Mouse (Mus musculus) splenic B cell, adult 2 months (primary cell): ENCODE results near the gene Dbx2.

Source experiments
- DNase-seq: peaks from one replicate; pipeline ENCODE4 v3.0.0-alpha.2; 2011; ENCODE audit warnings: low read depth, low spot score
- H3K27me3 ChIP-seq: 2 replicates; pipeline ENCODE4 v1.6.1; 2012; ENCODE audit warnings: mild to moderate bottlenecking, low read length, moderate library complexity, mixed read lengths; ENCODE audit not compliant: control insufficient read depth, poor library complexity, insufficient read depth, severe bottlenecking
- H3K36me3 ChIP-seq: 2 replicates; pipeline ENCODE4 v1.6.1; 2012; ENCODE audit warnings: mild to moderate bottlenecking, low read length, moderate library complexity, mixed read lengths; ENCODE audit not compliant: control insufficient read depth, poor library complexity, insufficient read depth, severe bottlenecking

The Dbx2 gene

DNA sequence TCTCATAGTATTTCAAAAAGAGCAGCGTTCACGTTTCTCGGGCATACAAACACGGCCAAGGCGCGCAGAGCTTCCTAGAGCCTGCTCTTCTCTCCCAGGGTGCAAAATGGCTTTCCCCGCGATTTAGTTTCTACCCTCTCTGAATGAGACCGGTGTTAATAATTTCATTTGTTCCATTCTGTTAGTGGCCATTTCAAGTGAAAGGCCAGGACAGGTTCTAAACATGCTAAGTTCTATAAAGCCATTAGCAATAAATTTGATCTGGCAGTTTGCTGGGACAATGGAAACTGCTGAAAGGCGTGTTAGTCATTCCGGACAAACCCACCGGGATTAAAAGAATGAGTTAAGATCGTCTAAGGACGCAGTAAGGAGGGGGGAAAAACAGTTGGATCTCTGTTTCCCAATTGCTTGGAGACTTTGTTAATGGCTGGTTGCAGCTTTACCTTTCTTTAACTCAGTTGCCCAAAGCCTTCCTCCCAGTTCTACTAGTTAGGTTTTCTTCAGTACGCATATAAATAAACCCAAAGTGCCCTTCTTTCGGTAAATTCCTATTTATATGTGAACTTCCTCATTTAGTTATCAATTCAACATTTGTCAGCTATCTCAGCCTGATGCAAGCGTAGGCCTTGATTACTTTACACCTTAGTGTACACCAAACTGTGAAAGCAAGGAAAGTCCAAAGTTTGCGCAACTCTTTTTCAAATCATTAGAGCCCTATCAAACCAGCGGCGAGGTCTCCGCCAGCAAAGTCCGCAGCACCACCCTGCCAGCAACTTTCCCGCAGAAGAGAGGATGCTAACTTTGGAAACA lies 2.7 kb downstream of the Dbx2 start:
- Histone ChIP-seq H3K27me3 (no peaks in the 10 kb centered on the region), H3K36me3 (no peaks in the 10 kb centered on the region)
- no peak for DNase-seq

DNA sequence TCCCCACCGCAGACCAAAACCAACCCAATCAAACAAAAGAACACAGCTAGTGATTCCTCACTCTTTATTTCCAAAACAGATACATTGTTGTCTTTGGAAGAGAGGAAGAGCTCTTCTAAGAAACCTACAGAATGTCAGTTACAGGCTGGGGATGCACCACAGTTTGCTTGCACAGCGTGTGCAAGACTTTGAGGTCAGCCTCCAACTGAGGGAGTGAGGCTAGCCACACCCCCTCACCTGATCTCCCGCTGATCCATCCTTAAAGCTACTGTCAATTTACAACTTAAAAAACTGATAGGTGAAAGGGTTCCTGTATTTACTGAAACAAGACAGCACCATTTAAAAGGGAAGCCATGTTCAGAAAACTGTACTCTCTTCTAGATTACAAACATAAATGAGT lies 3.9 kb downstream of the Dbx2 start:
- Histone ChIP-seq H3K36me3 (no peaks in the 10 kb centered on the region), H3K27me3 (no peaks in the 10 kb centered on the region)
- DNase-seq = no peak

DNA sequence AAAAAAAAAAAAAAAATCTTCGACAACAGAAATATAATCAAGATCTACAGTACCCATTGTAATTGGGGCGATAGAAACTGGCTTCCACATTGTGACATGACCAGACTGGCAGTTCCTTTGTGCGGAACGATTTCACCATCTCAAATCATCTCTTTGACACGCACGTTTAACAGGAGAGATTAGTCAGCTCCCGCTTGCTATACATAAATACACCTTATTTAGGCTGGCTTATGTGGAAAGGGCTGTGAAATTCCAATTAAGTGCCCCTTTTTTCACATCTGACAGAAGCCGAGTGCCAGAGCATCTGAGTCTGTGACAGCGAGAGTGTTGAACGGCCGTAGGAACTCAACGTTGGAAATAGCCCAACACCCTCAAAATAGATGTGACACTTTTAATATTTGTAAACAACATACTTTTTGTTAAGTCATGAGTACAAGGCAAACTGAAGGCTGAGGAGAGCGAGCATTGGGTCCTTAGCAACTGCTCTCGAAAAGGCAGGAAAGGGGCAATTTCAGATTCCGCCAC lies 12.2 kb downstream of the Dbx2 start:
- H3K27me3 ChIP-seq = no peaks in the 10 kb centered on the region
- DNase-seq = no peak
- H3K36me3 ChIP-seq = no peaks in the 10 kb centered on the region

DNA sequence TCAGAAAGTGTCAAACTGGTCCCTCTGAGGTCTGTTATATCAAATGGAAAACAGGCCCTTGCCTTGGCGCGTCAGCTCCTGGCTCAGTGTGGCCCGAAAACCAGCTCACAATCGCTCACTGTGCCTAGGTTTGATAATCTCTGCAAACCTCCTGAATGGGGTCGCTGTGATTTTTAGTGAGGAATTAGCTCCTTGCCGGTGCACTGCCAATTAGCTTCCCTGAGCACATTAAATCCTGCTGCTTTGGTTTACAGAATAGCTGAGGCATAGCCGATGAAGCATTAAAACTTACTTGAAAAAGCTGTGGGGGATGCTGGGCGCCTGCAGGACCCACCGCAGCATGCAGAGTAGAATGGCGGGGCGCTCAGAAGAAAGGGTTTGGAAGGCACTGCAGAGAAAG lies 15.4 kb downstream of the Dbx2 start:
- no peak for DNase-seq
- H3K36me3 ChIP-seq = no peaks in the 10 kb centered on the region
- no peaks in the 10 kb centered on the region for H3K27me3 ChIP-seq

DNA sequence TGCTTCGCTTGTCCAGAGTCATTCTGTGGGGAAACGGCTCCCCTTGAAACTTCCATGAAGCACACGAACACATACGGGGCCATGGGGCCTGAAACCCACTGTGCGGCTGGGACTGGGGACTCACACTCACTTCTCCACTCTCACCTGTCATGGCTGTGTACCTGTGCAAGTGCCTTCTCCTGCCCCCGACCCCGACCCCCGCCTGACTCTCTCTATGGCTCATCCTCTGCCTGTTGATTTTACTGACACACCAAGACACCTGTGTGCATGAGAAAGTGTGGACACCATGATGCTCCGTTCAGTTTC lies 16.0 kb downstream of the Dbx2 start:
- Histone ChIP-seq H3K36me3 (no peaks in the 10 kb centered on the region), H3K27me3 (no peaks in the 10 kb centered on the region)
- DNase-seq = no peak

DNA sequence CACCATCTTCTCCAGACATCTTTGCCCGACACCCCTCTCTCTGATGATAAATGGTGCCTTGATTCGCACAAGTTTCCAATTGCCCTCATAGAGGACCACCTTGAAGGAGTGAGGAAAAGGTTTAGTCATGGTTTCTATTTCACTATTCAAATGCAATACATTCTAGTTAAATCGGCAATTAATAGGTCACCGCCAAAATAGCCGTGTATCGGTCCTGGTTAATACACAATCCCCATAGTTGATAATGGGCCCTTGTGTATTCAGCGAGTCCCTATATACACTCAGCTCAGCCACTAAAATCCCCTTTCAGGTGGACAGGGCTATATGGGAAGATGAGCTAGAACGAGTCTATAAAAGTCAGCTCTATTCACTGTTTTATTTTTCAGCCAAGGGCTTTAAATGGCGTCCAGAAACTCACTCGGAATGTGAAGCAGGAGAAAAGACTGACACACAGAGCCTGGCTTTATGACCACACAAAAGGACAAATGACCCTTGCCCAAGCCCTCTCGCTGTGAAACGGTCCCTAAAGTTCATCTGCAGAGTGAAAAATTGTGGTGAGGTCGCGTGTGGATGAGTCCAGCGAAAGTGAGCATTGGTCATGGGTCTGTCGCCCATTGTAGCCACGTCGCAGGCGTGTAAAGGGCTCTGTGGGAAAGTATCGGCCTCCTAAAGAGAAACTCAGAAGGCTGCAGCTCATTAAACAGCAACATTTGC lies 16.5 kb downstream of the Dbx2 start:
- Histone ChIP-seq H3K36me3 (no peaks in the 10 kb centered on the region), H3K27me3 (no peaks in the 10 kb centered on the region)
- DNase-seq = no peak

DNA sequence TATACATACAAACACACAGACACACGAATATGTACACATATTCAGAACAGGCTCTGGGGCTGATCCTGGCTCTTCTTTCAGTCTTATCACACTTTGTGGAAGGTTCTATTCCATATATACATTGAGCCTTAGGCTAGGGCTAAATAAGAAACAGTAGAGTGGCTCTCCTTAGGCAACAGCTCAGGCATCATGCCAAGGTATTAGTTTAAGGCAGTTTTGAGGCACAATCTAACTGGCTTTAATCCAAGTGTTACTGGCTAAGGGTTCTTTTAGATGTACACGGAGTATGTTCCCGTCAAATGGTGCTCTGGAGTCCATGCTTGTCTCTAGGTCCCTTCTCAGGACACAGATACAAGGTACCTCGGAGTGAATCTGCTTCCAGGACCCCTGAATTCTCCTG lies 31.4 kb downstream of the Dbx2 start:
- no peaks in the 10 kb centered on the region for H3K27me3 ChIP-seq
- no peaks in the 10 kb centered on the region for H3K36me3 ChIP-seq
- DNase-seq = no peak

DNA sequence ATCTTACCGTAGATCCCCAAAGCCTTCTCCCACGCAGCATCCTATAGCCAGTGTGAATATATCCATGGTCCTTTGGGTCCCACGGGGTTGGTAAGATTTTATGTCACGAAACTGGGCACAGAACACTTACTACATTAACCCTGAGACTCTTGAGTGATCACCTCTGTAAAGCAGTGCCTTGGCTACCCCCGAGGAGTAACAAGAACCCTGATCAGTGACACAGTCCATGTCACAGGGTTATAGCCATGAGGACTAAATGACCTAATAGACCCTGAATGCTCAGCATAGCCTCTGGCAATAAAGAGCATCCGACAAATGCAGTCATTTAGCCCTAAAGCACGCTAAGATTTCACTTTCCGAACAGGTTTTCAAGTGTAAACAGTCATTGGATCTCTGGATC lies 33.0 kb downstream of the Dbx2 start:
- DNase-seq = no peak
- Histone ChIP-seq H3K36me3 (no peaks in the 10 kb centered on the region), H3K27me3 (no peaks in the 10 kb centered on the region)

DNA sequence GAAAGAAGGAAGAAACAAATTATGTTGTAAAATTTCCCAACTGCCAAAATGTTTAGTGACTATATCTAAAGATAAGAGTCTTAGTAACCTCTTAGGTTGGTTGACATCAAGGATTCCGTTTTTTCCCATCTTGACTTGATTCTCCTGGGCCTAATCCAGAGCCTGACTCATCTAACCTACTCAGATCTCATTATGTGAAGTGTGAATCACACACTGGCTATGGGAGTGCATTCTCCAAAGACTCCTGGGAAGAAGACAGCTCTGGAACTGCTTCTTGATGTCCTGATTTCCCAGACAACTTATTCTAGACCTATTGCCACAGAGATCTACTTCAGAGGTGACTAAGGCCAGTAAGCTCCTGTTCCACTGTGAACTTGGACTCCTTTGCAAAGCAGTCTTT lies 43.2 kb downstream of the Dbx2 start:
- H3K27me3 ChIP-seq = no peaks in the 10 kb centered on the region
- H3K36me3 ChIP-seq = no peaks in the 10 kb centered on the region
- no peak for DNase-seq

DNA sequence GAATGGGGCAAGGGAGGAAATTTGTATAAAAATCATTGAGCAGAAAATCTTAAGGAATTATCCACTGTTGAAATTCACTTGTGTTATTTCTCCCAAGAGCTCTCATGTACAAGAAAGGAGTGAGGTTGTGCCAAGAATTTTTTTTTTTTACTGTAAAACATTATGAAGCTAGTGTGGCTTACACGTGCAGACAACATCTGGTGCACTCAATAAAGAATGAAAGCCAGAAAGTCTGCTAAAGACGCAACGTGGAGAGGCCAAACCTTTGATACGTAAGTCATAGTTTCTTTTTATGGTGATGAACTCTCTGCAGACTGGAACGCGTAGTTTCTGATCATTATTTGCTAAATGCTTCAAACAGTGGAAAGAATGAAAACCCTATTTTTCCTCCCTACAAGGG lies 54.6 kb downstream of the Dbx2 start:
- Histone ChIP-seq H3K27me3 (no peaks in the 10 kb centered on the region), H3K36me3 (no peaks in the 10 kb centered on the region)
- no peak for DNase-seq

DNA sequence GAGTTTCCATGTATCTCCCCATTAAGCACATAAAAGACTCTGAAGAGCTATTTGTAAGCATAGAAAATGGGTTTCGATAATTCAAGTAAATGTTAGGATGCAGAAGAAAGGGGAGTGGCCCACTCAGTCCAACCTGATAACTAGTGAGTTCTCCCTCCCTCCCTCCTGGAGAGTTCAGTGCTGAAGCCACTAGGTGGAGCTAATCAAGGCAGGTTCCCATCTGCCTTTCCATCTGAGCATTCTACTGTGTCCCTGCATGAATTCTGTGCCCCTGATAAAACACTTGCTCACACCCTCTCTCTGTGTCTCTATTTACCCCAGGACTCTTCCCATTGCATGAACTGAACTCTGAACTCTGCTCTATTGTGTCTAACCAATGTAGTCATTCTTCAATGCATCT lies 57.1 kb downstream of the Dbx2 start:
- Histone ChIP-seq H3K27me3 (no peaks in the 10 kb centered on the region), H3K36me3 (no peaks in the 10 kb centered on the region)
- DNase-seq = no peak

DNA sequence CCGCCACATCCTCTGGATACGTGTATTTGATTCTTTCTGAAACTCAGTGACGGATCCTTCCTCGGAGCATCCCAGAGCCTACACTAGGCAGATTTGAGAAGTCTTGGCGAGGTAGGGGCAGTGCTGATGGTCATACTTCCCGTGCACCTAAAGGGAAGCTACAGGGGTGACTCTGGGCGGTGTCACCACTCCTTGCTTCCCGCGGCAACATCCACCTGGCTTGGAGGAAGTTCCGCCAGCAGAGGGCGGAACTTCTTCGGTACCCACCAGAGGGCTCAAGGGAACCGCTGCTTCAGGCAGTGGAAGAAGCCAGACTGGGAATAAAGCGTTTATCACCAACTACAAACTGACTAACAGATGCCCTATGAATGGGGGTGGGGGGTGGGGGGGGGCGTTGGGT lies 68.9 kb downstream of the Dbx2 start:
- H3K36me3 ChIP-seq = no peaks in the 10 kb centered on the region
- DNase-seq = no peak

DNA sequence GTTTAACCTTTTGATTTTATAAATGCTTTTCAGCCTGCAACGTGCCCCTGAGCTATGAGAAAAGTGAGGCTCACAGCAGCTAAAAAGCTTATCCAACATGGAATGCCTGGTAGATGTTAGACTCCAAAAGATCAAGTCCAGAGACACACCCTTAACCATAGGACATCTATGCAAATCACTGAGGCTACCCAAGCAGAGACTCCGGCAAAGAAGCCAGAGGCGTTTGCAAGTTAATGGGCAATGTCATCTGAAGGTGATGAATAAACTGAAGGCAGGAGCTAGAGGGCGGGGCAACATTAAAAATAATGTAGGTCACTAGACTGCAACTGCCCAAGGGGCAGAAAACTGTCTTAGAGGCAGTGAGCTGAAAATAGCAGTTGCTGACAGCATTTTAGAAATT lies 70.9 kb downstream of the Dbx2 start:
- no peaks in the 10 kb centered on the region for H3K36me3 ChIP-seq
- no peaks in the 10 kb centered on the region for H3K27me3 ChIP-seq
- DNase-seq = no peak

More for the DNA sequence above, 68.9 kb downstream of the Dbx2 start:
- H3K27me3 ChIP-seq = no peaks in the 10 kb centered on the region

DNA sequence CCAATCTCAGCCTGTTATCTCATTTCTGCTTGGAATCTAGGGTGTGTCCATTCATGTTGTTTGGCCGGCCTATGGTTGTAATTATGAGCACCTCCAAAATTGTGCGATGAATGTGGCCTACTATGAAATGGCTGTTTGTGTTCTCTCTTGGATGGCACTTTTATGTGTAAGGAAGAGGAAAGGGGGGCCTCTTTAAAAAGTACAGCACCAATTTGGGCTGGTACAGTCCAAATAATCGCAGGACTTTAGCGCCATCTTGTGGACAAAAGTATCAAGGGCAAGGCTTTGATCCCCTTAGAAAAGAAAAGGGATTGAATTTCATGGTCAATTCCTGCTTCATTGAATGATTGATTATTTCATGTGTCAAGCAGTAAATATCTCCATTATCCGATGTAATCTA lies 81.1 kb downstream of the Dbx2 start:
- peak; percentile 15 for DNase-seq

More for the DNA sequence above, 81.1 kb downstream of the Dbx2 start:
- no peaks in the 10 kb centered on the region for H3K27me3 ChIP-seq
- H3K36me3 ChIP-seq = no peaks in the 10 kb centered on the region
